In genomic region chr15:62209881-62210481, GRCm38 (mm10) we compare ENCODE assay signal across 8 mouse cellular contexts.
DNase-seq lines count a peak whose midpoint lies in the region; ATAC-seq and TF ChIP-seq lines count a peak whose summit lies in the region.

No protein-coding gene starts in this region.

- H3K27ac ChIP-seq in lung, embryonic 14.5 days (ENCODE audit: low read depth), result no peak overlapping the region
- no peak overlapping the region for H3K27ac ChIP-seq in gastrocnemius, adult 2 months

- DNase-seq in adrenal gland, postnatal 14 days, result peak; percentile 44
- no peak for DNase-seq in adrenal gland, adult 8-10 months
- DNase-seq in lung, embryonic 14.5 days, result peak; percentile 49
- no peak for DNase-seq in lung, adult 2 months
- DNase-seq in brain, adult 2 months (ENCODE audit: low read depth, low spot score), result peak; percentile 17
- no peak for DNase-seq in gastrocnemius, adult 2 months
- no peak for DNase-seq in layer of hippocampus, postnatal 36 days

- H3K36me3 ChIP-seq in lung, embryonic 14.5 days (ENCODE audit: insufficient read depth), result no peaks in the 10 kb centered on the region

- ATAC-seq in lung, embryonic 14.5 days (ENCODE audit: insufficient read depth), result no peak
- ATAC-seq in megakaryocyte, adult 5-6 weeks (ENCODE audit: poor library complexity, severe bottlenecking), result peak; percentile 45

- H3K4me3 ChIP-seq in lung, embryonic 14.5 days (ENCODE audit: low read depth, low read length), result no peak overlapping the region
- no peak overlapping the region for H3K4me3 ChIP-seq in lung, adult 2 months (replicated peaks; ENCODE audit: extremely low read depth, low read depth, low read length)
- no peak overlapping the region for H3K4me3 ChIP-seq in gastrocnemius, adult 2 months

- TF ChIP-seq CTCF in lung, embryonic 14.5 days (IDR thresholded peaks at IDR 0.05; ENCODE audit: low read depth), result peak; percentile 41
- no peak for TF ChIP-seq CTCF in lung, adult 2 months (IDR thresholded peaks at IDR 0.05; ENCODE audit: insufficient read depth, low read length)
- TF ChIP-seq CTCF in gastrocnemius, adult 2 months (IDR thresholded peaks at IDR 0.05), result no peak

- H3K27me3 ChIP-seq in lung, embryonic 14.5 days (ENCODE audit: insufficient read depth, low read length), result no peaks in the 10 kb centered on the region

- 66% methylated on average over 5 of the region's 5 CpGs for WGBS in lung, embryonic 14.5 days
- WGBS in lung, adult 2 months, result 46% methylated on average over 5 of the region's 5 CpGs

- intact Hi-C loops in gastrocnemius, adult 2 months (cut with DNase I), result loop anchor here (5.0 kb wide), 1 partner anchor 67 kb away; no protein-coding TSS in a partner anchor

- no peaks in the 10 kb centered on the region for H3K4me1 ChIP-seq in lung, embryonic 14.5 days (ENCODE audit: insufficient read depth)
- H3K4me1 ChIP-seq in lung, adult 2 months (ENCODE audit: control insufficient read depth, insufficient read depth, low read length), result no peaks in the 10 kb centered on the region

- no peak for TF ChIP-seq POLR2A in lung, adult 2 months (IDR thresholded peaks at IDR 0.05; ENCODE audit: borderline replicate concordance, extremely low read depth, low read depth, low read length)

- no peak overlapping the region for H3K9ac ChIP-seq in lung, embryonic 14.5 days

- H3K9me3 ChIP-seq in lung, embryonic 14.5 days (ENCODE audit: low read depth, low read length), result no peaks in the 10 kb centered on the region

- H3K4me2 ChIP-seq in lung, embryonic 14.5 days, result no peak overlapping the region

Comparison
In these comparisons a context has a peak if more than half of its experiments do, and no peak if none do; other contexts are left out.
1. DNase-seq: peak in adrenal gland, postnatal 14 days (single experiment), lung, embryonic 14.5 days (single experiment) and brain, adult 2 months (single experiment); none in adrenal gland, adult 8-10 months (single experiment), lung, adult 2 months (single experiment), gastrocnemius, adult 2 months (single experiment) and layer of hippocampus, postnatal 36 days (0 of 2).